Mouse (Mus musculus) stomach, embryonic 14.5 days (tissue): Measurements from ENCODE around the gene Emb. TPM values are rescaled to one million over a fixed set of nuclear protein-coding genes. Genes with fewer than 3 reads are reported as not detected.

Experiments used
- polyA plus RNA-seq: library from polyadenylated mRNA; unstranded; fragments of >200 nt; fragmentation: Nextera tagmentation; extraction: Ambion mirVana; gene quantifications from 2 replicates; pipeline ENCODE4 v1.2.1, GENCODE M21; 2014

The Emb gene
- polyA plus RNA-seq, 1 experiment from 2014 or later: 17.6 TPM

Other genes with a start within 250 kb of the Emb start
- 25.8 and 28.9 TPM in 2 replicates for gene Parp8, start 183.0 kb upstream of the Emb start, polyA plus RNA-seq
- gene Gm17509, start 12.5 kb downstream of the Emb start, polyA plus RNA-seq: 0.22 TPM in 1 of 2 replicates, not detected in the other